Mouse (Mus musculus) hindbrain, embryonic 10.5 days (tissue): ENCODE results near the gene Prrc2b. TPM values are rescaled to one million over a fixed set of nuclear protein-coding genes. Genes with fewer than 3 reads are reported as not detected.

Source experiments
- DNase-seq: peaks from one replicate; pipeline ENCODE4 v3.0.0-alpha.2; 2017; ENCODE audit warnings: low spot score
- H3K27ac ChIP-seq: fragments of 300-500 bp; sonication (generic); 2 replicates; pipeline ENCODE4 v1.5.1; 2016; ENCODE audit warnings: mild to moderate bottlenecking, moderate library complexity
- H3K27me3 ChIP-seq: fragments of 300-500 bp; sonication (generic); 2 replicates; pipeline ENCODE4 v1.6.1; 2016; ENCODE audit warnings: mild to moderate bottlenecking; ENCODE audit not compliant: poor library complexity, insufficient read depth, severe bottlenecking
- H3K36me3 ChIP-seq: fragments of 300-500 bp; sonication (generic); 2 replicates; pipeline ENCODE4 v1.6.1; 2016; ENCODE audit warnings: mild to moderate bottlenecking, moderate library complexity
- H3K4me1 ChIP-seq: fragments of 300-500 bp; sonication (generic); replicated peaks from 2 replicates; pipeline ENCODE4 v1.6.1; 2016; ENCODE audit warnings: mild to moderate bottlenecking
- H3K4me3 ChIP-seq: fragments of 300-500 bp; sonication (generic); 2 replicates; pipeline ENCODE4 v1.5.1; 2016; ENCODE audit warnings: mild to moderate bottlenecking, moderate library complexity
- H3K9me3 ChIP-seq: fragments of 300-500 bp; sonication (generic); 2 replicates; pipeline ENCODE4 v1.6.1; 2016; ENCODE audit warnings: mild to moderate bottlenecking, moderate library complexity
- WGBS: fragments of 180-500 bp; shearing (Covaris S2); methylation state at CpG from one replicate; pipeline ENCODE4 v1.1.7; 2016; 5-methylcytosine and 5-hydroxymethylcytosine counted together
- polyA plus RNA-seq: library from polyadenylated mRNA; unstranded; fragments of >200 nt; fragmentation: Nextera tagmentation; extraction: Ambion mirVana; gene quantifications from 2 replicates; pipeline ENCODE4 v1.2.1, GENCODE M21; 2016

Prrc2b gene
- polyA plus RNA-seq, 1 experiment from 2014 or later, result 68.9 TPM

DNA sequence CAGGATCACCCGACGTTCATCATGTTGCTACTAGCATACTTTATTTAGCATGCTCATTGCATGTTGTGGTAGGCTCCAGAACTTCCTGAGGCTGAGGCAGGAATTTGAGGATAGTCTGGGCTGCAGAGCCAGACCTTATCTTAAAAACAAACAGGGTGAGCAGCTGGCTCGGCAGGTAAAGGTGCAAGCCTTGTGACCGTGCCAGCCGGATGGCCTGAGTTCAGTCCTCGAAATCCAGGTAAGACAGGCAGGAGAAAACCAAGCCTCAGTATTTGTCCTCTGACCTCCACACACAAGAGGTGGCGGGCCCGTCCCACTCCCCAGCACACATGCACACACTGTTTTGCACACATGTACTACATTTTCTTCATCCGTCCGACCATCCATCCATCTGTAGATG is 5.8 kb downstream of the Prrc2b start:
- Histone ChIP-seq H3K9me3 (no peaks in the 10 kb centered on the region), H3K4me1 (peaks cover 88% of the 10 kb centered on the region), H3K27ac (peak overlapping the region; percentile 99), H3K4me3 (no peak overlapping the region; the same call in 1 of the 2 replicates), H3K27me3 (no peaks in the 10 kb centered on the region), H3K36me3 (peaks cover 24% of the 10 kb centered on the region)
- WGBS, result 72% methylated on average over 10 of the region's 10 CpGs
- DNase-seq, result no peak

DNA sequence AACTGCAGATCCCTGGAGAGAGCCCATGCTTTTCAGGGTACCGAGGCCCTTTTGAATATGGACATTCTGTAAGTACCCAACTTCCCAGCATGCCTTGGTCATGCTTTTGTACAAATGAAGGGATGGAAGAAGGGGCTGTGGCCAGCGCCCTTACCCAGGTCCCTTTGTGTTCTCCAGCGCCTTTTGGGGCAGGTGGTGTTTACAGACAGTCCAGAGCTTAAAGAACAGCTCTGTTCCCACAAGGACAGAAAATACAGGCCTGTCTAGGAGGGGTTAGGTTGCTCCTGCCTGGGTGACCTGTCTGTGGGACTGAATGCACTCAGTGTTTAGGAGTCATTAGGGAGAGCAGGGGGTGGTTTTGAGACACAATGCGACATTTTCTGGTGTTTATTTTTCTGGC is 6.4 kb downstream of the Prrc2b start:
- Histone ChIP-seq H3K4me1 (peaks cover 83% of the 10 kb centered on the region), H3K9me3 (peaks cover 4% of the 10 kb centered on the region; the same call in 1 of the 2 replicates), H3K27ac (peak overlapping the region; percentile 99), H3K4me3 (no peak overlapping the region), H3K27me3 (no peaks in the 10 kb centered on the region), H3K36me3 (peaks cover 31% of the 10 kb centered on the region)
- DNase-seq, result no peak
- WGBS, result 28% methylated on average over 4 of the region's 4 CpGs

DNA sequence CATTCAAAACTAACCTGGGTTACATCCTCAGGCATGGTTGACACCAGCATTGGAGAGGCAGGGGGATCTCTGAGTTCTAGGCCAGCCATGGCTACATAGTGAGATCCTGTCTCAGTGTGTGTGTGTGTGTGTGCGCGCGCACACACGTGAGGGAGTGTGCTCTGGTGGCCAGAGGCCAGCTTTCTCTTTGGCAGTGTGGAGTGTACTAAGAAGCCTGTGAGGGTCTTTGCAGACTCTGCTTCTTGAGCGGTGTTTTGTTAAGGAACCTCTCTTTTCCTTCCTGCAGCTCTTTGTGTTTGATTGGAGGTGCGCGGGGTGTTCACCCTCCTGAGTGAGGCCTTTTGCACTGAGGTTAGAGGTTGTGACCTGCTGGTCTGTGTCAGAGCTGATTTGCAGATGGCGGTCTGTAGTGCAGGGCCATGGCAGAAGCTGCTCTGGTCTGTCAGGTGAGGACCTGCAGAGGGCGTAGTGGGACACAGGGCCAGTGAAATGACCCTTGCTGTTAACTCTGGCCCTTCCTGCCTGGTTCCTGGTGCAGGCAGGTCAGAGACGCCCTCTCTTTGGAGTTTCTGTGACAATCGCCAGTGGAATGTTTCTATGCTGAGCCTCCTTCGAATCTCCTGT is 7.8 kb downstream of the Prrc2b start:
- WGBS, result 65% methylated on average over 12 of the region's 12 CpGs
- peaks cover 39% of the 10 kb centered on the region for H3K36me3 ChIP-seq
- no peak overlapping the region for H3K4me3 ChIP-seq

DNA sequence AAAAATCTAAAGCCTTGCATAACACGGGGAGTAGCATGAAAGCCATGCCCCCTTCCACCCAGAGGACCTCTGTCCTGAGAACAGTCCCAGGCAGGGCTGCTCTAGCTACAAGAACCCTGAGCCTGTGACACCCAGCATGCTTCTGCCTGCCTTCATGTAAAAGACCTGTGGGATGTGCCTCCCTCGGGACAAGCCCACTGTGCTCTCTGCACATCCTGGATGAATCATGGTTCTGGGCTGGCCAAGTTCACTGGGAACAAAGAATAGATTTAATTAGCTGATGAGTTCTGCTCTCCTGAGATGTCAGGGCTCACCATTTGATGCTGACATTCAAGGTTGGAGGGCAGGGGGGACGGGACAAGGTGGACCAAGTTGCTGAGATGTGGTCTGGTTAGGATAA is 9.6 kb downstream of the Prrc2b start:
- Histone ChIP-seq H3K27me3 (no peaks in the 10 kb centered on the region), H3K36me3 (peaks cover 39% of the 10 kb centered on the region), H3K27ac (no peak overlapping the region), H3K9me3 (peaks cover 5% of the 10 kb centered on the region; the same call in 1 of the 2 replicates), H3K4me1 (peaks cover 79% of the 10 kb centered on the region), H3K4me3 (no peak overlapping the region)
- no peak for DNase-seq
- 96% methylated on average over 3 of the region's 3 CpGs for WGBS

More for the DNA sequence above, 7.8 kb downstream of the Prrc2b start:
- Histone ChIP-seq H3K27ac (peak overlapping the region; percentile 53; the same call in 1 of the 2 replicates), H3K9me3 (peaks cover 5% of the 10 kb centered on the region; the same call in 1 of the 2 replicates), H3K27me3 (no peaks in the 10 kb centered on the region), H3K4me1 (peaks cover 79% of the 10 kb centered on the region)
- no peak for DNase-seq

DNA sequence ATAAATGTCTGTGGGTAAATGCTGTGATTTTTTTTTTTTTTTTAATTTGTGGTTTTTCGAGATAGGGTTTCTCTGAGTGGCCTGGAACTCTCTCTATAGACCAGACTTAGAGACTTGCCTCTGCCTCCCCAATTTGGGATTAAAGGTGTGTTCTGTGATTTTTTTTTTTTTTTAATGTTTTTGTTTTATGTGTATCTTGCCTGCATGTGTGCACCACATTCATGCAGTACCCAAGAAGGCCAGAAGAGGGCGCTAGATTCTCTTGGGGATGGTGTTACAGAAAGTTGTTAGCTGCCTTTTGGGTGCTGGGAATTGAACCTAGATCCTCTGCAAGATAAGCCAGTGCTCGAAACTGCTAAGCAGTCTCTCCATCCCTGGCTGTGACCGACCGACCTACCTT is 10.1 kb downstream of the Prrc2b start:
- no peak overlapping the region for H3K4me3 ChIP-seq
- H3K36me3 ChIP-seq, result peaks cover 39% of the 10 kb centered on the region
- WGBS, result 83% methylated on average over 5 of the region's 5 CpGs
- H3K4me1 ChIP-seq, result peaks cover 77% of the 10 kb centered on the region
- H3K27ac ChIP-seq, result no peak overlapping the region
- DNase-seq, result no peak
- no peaks in the 10 kb centered on the region for H3K27me3 ChIP-seq
- H3K9me3 ChIP-seq, result peaks cover 5% of the 10 kb centered on the region; the same call in 1 of the 2 replicates

DNA sequence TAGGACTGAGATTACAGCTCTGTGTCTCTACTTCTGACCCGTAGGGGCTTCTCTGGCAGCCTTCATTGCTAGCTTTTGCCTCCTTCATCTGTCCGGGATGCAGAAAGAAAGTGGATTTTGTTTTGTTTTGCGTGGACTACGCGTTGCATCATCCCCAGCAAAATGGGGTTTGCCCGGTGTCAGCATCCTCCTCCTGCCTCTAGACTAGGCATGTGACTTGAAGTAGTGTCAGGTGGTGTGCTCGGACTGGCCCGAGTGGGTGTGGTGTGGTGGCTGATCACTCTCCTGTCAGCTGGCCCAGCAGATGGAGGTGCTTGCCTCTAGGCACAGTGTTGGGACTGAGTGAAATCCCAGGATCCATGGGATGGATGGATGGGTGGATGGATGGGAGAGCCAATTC is 11.2 kb downstream of the Prrc2b start:
- no peaks in the 10 kb centered on the region for H3K27me3 ChIP-seq
- no peak for DNase-seq
- H3K9me3 ChIP-seq, result peaks cover 5% of the 10 kb centered on the region; the same call in 1 of the 2 replicates
- WGBS, result 95% methylated on average over 8 of the region's 8 CpGs
- no peak overlapping the region for H3K27ac ChIP-seq
- H3K4me1 ChIP-seq, result peaks cover 77% of the 10 kb centered on the region
- H3K36me3 ChIP-seq, result peaks cover 39% of the 10 kb centered on the region
- H3K4me3 ChIP-seq, result no peak overlapping the region

DNA sequence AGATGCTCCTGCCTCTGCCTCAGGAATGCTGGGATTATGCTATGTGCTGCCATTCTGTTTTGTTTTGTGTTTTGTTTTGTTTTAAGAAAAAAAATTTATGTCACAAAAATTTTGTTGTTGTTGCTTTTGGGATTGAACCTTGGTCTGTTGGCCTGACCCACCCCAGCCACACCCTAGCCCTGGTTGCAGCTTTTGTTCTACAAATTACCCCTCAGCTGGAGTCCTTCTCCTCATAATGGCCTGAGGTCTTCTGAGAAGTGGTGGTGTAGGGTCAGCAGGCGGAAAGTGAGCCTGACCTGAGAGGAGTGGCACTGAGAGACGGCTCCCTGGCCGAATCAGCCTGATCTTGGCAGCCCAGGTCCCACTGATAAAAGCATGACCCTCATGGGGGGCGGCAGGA is 11.8 kb downstream of the Prrc2b start:
- 69% methylated on average over 4 of the region's 4 CpGs for WGBS
- peaks cover 77% of the 10 kb centered on the region for H3K4me1 ChIP-seq
- no peak for DNase-seq
- H3K4me3 ChIP-seq, result no peak overlapping the region
- peaks cover 39% of the 10 kb centered on the region for H3K36me3 ChIP-seq
- H3K27ac ChIP-seq, result no peak overlapping the region
- H3K27me3 ChIP-seq, result no peaks in the 10 kb centered on the region
- H3K9me3 ChIP-seq, result peaks cover 5% of the 10 kb centered on the region; the same call in 1 of the 2 replicates

DNA sequence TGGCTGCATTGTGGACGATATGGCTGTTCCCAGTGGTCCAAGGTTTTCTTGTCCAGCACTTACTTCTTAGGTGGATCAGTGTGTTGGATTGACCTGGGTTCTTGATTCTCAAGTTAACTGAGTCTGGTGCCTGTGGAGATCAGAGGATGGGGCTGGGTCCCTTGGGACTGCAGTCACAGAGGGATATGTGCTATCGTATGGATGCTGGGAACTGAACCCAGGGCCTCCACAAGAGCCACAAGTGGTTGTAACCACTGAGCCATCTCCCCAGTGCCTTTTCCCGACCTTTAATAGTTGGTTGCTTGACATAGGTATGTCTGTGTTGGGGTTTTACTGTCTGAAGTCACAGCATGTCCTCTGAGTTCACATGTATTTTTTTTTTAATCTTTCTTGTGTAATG is 12.2 kb downstream of the Prrc2b start:
- H3K27ac ChIP-seq, result no peak overlapping the region
- peaks cover 77% of the 10 kb centered on the region for H3K4me1 ChIP-seq
- peaks cover 5% of the 10 kb centered on the region; the same call in 1 of the 2 replicates for H3K9me3 ChIP-seq
- H3K27me3 ChIP-seq, result no peaks in the 10 kb centered on the region
- H3K36me3 ChIP-seq, result peaks cover 39% of the 10 kb centered on the region
- 88% methylated on average over 3 of the region's 3 CpGs for WGBS
- no peak overlapping the region for H3K4me3 ChIP-seq
- no peak for DNase-seq

DNA sequence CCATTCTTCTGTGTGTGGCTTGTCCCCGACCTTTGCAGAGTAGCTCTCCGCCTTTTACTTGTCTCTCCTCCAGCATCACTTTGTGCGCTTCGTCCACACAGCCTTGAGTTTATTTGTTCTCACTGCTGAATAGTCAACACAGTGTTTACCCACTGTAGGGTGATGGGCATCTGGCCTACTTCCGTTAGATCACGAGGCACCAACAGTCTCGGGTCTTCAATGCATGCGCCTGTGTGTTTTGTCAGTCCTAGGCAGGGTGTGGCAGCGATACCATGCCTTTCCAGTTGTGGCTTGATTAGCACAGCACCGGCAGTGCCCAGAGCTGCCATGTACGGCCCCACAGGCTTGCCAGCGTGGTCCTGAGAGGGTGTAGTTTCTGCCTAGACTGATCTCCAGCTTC is 13.6 kb downstream of the Prrc2b start:
- H3K27ac ChIP-seq, result no peak overlapping the region
- no peak overlapping the region for H3K4me3 ChIP-seq
- DNase-seq, result no peak
- peaks cover 42% of the 10 kb centered on the region for H3K36me3 ChIP-seq
- H3K4me1 ChIP-seq, result peaks cover 77% of the 10 kb centered on the region
- no peaks in the 10 kb centered on the region for H3K27me3 ChIP-seq
- 75% methylated on average over 12 of the region's 12 CpGs for WGBS
- H3K9me3 ChIP-seq, result peaks cover 5% of the 10 kb centered on the region; the same call in 1 of the 2 replicates

DNA sequence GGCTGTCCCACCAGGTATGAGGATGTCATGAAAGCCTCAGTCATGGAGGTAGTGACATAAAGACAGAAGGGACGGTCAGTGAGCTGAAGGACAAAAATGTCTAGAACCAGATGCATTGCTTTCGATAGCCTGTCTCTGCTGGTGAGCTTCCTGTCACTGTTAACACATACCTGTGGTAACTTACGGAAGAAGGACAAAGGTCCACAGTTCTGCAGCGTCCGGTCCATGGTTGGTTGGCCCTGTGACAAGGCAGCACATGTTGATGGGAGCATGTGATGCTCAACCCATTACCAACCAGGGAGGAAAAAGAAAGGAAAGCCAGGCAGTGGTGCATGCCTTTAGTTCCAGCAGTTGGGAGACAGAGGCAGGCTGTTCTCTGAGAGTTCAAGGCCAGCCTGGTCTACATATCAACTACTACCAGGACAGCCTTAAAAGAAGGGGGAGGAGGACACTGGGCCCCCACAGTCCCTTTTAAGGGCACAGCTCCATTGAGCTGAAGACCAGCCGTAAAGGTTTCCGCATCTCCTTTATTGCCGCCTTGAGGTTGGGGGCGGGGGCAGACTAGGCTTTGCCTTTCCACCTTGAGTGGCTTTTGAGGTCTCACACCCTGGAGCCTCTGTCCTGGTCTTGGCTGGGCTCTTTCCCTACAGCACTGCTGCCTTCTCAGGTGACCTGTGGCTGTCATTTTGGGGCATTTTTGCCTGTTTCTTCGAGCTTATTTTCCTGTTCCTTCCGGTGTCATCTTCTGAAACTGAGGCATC is 14.3 kb downstream of the Prrc2b start:
- DNase-seq, result no peak
- no peak overlapping the region for H3K4me3 ChIP-seq
- 88% methylated on average over 11 of the region's 11 CpGs for WGBS
- H3K9me3 ChIP-seq, result peaks cover 5% of the 10 kb centered on the region; the same call in 1 of the 2 replicates
- peaks cover 77% of the 10 kb centered on the region for H3K4me1 ChIP-seq
- H3K27ac ChIP-seq, result no peak overlapping the region
- no peaks in the 10 kb centered on the region for H3K27me3 ChIP-seq
- peaks cover 39% of the 10 kb centered on the region for H3K36me3 ChIP-seq

DNA sequence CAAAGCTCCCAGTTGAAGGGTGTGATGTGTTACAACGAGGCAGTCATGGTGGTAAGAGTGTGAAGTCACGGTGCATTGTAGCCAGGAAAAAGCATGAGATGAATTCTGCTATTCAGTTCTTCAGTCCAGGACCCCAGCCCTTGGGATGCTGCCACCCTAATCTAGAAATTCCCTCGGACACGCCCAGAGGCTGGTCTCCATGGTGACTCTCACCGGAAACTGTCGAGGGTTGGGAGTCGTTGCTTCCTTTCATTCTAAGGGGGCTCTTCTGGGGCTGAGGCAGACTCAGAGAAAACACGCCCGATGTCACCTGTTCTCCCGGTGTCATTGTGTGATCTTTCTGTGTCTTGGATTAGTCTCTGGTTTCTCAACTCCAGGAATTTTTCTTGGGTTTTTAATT is 15.7 kb downstream of the Prrc2b start:
- H3K4me1 ChIP-seq, result peaks cover 79% of the 10 kb centered on the region
- peak overlapping the region; percentile 26 for H3K4me3 ChIP-seq
- H3K36me3 ChIP-seq, result peaks cover 26% of the 10 kb centered on the region
- no peaks in the 10 kb centered on the region for H3K27me3 ChIP-seq
- peaks cover 5% of the 10 kb centered on the region; the same call in 1 of the 2 replicates for H3K9me3 ChIP-seq
- H3K27ac ChIP-seq, result peak overlapping the region; percentile 83
- peak; percentile 58 for DNase-seq
- 7% methylated on average over 10 of the region's 10 CpGs for WGBS

DNA sequence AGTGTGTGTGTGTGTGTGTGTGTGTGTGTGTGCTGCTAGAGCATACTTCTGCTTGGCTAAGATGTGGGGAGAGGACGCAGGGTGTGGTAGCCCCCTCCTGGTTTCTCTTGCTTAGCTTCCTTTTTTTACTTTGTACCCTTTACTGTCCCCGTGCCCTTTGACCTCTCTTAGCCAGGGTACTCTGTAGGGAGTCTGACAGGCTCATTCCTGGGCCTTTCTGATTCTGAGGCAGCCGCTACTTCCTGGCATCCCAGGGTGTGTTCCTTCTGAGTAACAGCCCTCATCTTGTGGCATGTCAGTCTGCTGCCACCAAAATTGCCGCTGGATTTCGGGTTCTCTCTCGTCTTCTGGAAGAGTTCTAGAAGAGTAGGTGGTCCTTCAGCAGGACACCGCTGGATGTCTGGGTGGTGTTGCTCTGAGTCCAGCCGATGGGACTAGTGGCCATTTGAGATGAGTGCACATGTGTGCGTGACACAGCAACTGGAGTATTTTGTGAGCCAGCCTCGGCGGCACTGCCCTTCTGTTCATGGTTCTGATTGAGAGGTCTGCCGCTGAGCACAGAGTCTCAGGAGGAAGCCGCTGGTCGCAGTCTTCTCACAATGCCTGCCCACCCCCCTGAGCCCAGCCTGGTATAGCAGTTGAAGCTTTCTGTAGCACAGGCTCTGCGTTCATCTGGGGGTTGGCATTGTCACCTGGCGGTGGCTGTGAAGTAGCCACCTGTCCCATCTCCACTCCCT is 16.3 kb downstream of the Prrc2b start:
- peaks cover 86% of the 10 kb centered on the region for H3K4me1 ChIP-seq
- peak; percentile 42 for DNase-seq
- H3K27me3 ChIP-seq, result no peaks in the 10 kb centered on the region
- peaks cover 22% of the 10 kb centered on the region for H3K36me3 ChIP-seq
- peak overlapping the region; percentile 83 for H3K27ac ChIP-seq
- peaks cover 2% of the 10 kb centered on the region; the same call in 1 of the 2 replicates for H3K9me3 ChIP-seq
- WGBS, result 6% methylated on average over 16 of the region's 16 CpGs
- peak overlapping the region; percentile 26 for H3K4me3 ChIP-seq
